Comparison of ENCODE assay signal across 9 mouse cellular contexts in genomic region chr11:40469080-40469705, GRCm38 (mm10).
A peak's percentile ranks its signal among the peaks of the same experiment; 100 is the strongest.
DNase-seq lines count a peak whose midpoint lies in the region; ATAC-seq and TF ChIP-seq lines count a peak whose summit lies in the region.
"Had no signal": no experiment of that assay in that cellular context is flagged by ENCODE, and none has a peak within 500 bp of the region (broad histone marks: within the 10 kb centered on the region; RNA-seq: fewer than 3 reads in every experiment).

No protein-coding gene starts in this region.

- H3K4me1 ChIP-seq in lung, embryonic 14.5 days (ENCODE audit: insufficient read depth) = no peaks in the 10 kb centered on the region
- H3K4me1 ChIP-seq in midbrain, embryonic 15.5 days = peaks cover 8% of the 10 kb centered on the region
- H3K4me1 ChIP-seq: liver, embryonic 13.5 days had no signal

- H3K4me2 ChIP-seq in lung, embryonic 14.5 days = no peak overlapping the region
- no peak overlapping the region for H3K4me2 ChIP-seq in midbrain, embryonic 15.5 days
- H3K4me2 ChIP-seq: liver, embryonic 13.5 days had no signal

- no peaks in the 10 kb centered on the region for H3K36me3 ChIP-seq in lung, embryonic 14.5 days (ENCODE audit: insufficient read depth)
- no peaks in the 10 kb centered on the region for H3K36me3 ChIP-seq in midbrain, embryonic 15.5 days (replicated peaks)
- H3K36me3 ChIP-seq: liver, embryonic 13.5 days had no signal

- peak; percentile 54; the same call in 1 of the 2 replicates for ATAC-seq in lung, embryonic 14.5 days (ENCODE audit: insufficient read depth)
- ATAC-seq in midbrain, embryonic 15.5 days (replicated peaks) = peak; percentile 90

- H3K27ac ChIP-seq in lung, embryonic 14.5 days (ENCODE audit: low read depth) = no peak overlapping the region
- H3K27ac ChIP-seq in layer of hippocampus, adult 2 months = peak overlapping the region; percentile 28
- peak overlapping the region; percentile 56 for H3K27ac ChIP-seq in midbrain, embryonic 15.5 days
- H3K27ac ChIP-seq: liver, embryonic 13.5 days had no signal

- H3K4me3 ChIP-seq in lung, embryonic 14.5 days (ENCODE audit: low read depth, low read length) = no peak overlapping the region
- H3K4me3 ChIP-seq in layer of hippocampus, adult 2 months = no peak overlapping the region
- no peak overlapping the region for H3K4me3 ChIP-seq in midbrain, embryonic 15.5 days
- H3K4me3 ChIP-seq: liver, embryonic 13.5 days had no signal

- TF ChIP-seq CTCF in lung, embryonic 14.5 days (IDR thresholded peaks at IDR 0.05; ENCODE audit: low read depth) = peak; percentile 75
- peak; percentile 91 for TF ChIP-seq CTCF in layer of hippocampus, adult 2 months (conservative IDR thresholded peaks at IDR 0.05)

- no peaks in the 10 kb centered on the region for H3K27me3 ChIP-seq in lung, embryonic 14.5 days (ENCODE audit: insufficient read depth, low read length)
- no peaks in the 10 kb centered on the region for H3K27me3 ChIP-seq in midbrain, embryonic 15.5 days (replicated peaks)
- H3K27me3 ChIP-seq: liver, embryonic 13.5 days had no signal

- 31% methylated on average over 6 of the region's 6 CpGs for WGBS in lung, embryonic 14.5 days
- WGBS in midbrain, embryonic 15.5 days = 7% methylated on average over 6 of the region's 6 CpGs

- peak; percentile 79 for DNase-seq in lung, embryonic 14.5 days
- DNase-seq in lung, postnatal 25 days (ENCODE audit: low spot score) = no peak
- peak; percentile 3 for DNase-seq in cerebellum, adult 8-10 months
- DNase-seq in frontal cortex, adult 2 months (ENCODE audit: extremely low spot score in 1 of 2, low spot score in 1 of 2) = peak; percentile 33 to 81
- peak; percentile 72 to 75 for DNase-seq in layer of hippocampus, adult 2 months (ENCODE audit: low spot score in 2 of 2)
- DNase-seq in yolk sac, embryonic 10.5 days (ENCODE audit: low spot score) = no peak
- DNase-seq in thymus, postnatal 25 days = no peak
- DNase-seq: liver, embryonic 13.5 days had no signal

- H3K9ac ChIP-seq in lung, embryonic 14.5 days = no peak overlapping the region
- no peak overlapping the region for H3K9ac ChIP-seq in midbrain, embryonic 15.5 days
- H3K9ac ChIP-seq: liver, embryonic 13.5 days had no signal

- H3K9me3 ChIP-seq in lung, embryonic 14.5 days (ENCODE audit: low read depth, low read length) = no peaks in the 10 kb centered on the region
- no peaks in the 10 kb centered on the region for H3K9me3 ChIP-seq in midbrain, embryonic 15.5 days
- H3K9me3 ChIP-seq: liver, embryonic 13.5 days had no signal

Comparison
In these comparisons a context has a peak if more than half of its experiments do, and no peak if none do; other contexts are left out.
1. DNase-seq: peak in lung, embryonic 14.5 days (single experiment), cerebellum, adult 8-10 months (single experiment), frontal cortex, adult 2 months (2 of 2) and layer of hippocampus, adult 2 months (2 of 2); none in lung, postnatal 25 days (single experiment), yolk sac, embryonic 10.5 days (single experiment) and thymus, postnatal 25 days (single experiment).